9 mouse cellular contexts compared by ENCODE assay signal in genomic region chr6:115065411-115066241, GRCm38 (mm10). TPM values are rescaled to one million over a fixed set of nuclear protein-coding genes. Genes with fewer than 3 reads are reported as not detected.
DNase-seq lines count a peak whose midpoint lies in the region; ATAC-seq and TF ChIP-seq lines count a peak whose summit lies in the region.
"Had no signal": no experiment of that assay in that cellular context is flagged by ENCODE, and none has a peak within 500 bp of the region (broad histone marks: within the 10 kb centered on the region; RNA-seq: fewer than 3 reads in every experiment).

No protein-coding gene starts in this region.

- H3K4me1 ChIP-seq in hindbrain, embryonic 11.5 days (replicated peaks; ENCODE audit: control insufficient read depth, insufficient read depth, low read length) = no peaks in the 10 kb centered on the region
- H3K4me1 ChIP-seq in hindbrain, embryonic 13.5 days (replicated peaks) = no peaks in the 10 kb centered on the region
- H3K4me1 ChIP-seq in E14TG2a.4 (replicated peaks; ENCODE audit: low read depth, low read length) = peaks cover 5% of the 10 kb centered on the region; the same call in 1 of the 2 replicates
- H3K4me1 ChIP-seq in forebrain, postnatal 0 days (ENCODE audit: insufficient read depth) = no peaks in the 10 kb centered on the region
- no peaks in the 10 kb centered on the region for H3K4me1 ChIP-seq in testis, adult 2 months (ENCODE audit: control insufficient read depth, insufficient read depth, low read length)

- no peak overlapping the region for H3K9ac ChIP-seq in hindbrain, embryonic 11.5 days (ENCODE audit: low read depth, low read length)
- no peak overlapping the region for H3K9ac ChIP-seq in hindbrain, embryonic 13.5 days
- H3K9ac ChIP-seq in forebrain, postnatal 0 days = no peak overlapping the region
- H3K9ac ChIP-seq: lung, embryonic 15.5 days had no signal

- no peak for TF ChIP-seq POLR2A in testis, adult 2 months (IDR thresholded peaks at IDR 0.05; ENCODE audit: control insufficient read depth, low read depth, low read length)

- peak; percentile 97 for TF ChIP-seq CTCF in E14TG2a.4 (conservative IDR thresholded peaks at IDR 0.05; ENCODE audit: low read length)
- TF ChIP-seq CTCF in forebrain, postnatal 0 days (IDR thresholded peaks at IDR 0.05; ENCODE audit: low read depth) = peak; percentile 86
- peak; percentile 91 for TF ChIP-seq CTCF in testis, adult 2 months (IDR thresholded peaks at IDR 0.05; ENCODE audit: control insufficient read depth, insufficient read depth, insufficient replicate concordance, low read depth, low read length)

- 48% methylated on average over 13 of the region's 13 CpGs for WGBS in hindbrain, embryonic 11.5 days
- 46% methylated on average over 13 of the region's 13 CpGs for WGBS in hindbrain, embryonic 13.5 days
- 33% methylated on average over 13 of the region's 13 CpGs for WGBS in forebrain, postnatal 0 days

- H3K36me3 ChIP-seq in hindbrain, embryonic 11.5 days (ENCODE audit: control insufficient read depth, insufficient read depth, low read length) = no peaks in the 10 kb centered on the region
- no peaks in the 10 kb centered on the region for H3K36me3 ChIP-seq in hindbrain, embryonic 13.5 days
- H3K36me3 ChIP-seq in E14TG2a.4 (ENCODE audit: insufficient read depth, low read length) = no peaks in the 10 kb centered on the region
- H3K36me3 ChIP-seq in forebrain, postnatal 0 days (ENCODE audit: insufficient read depth) = no peaks in the 10 kb centered on the region
- no peaks in the 10 kb centered on the region for H3K36me3 ChIP-seq in testis, adult 2 months (ENCODE audit: control insufficient read depth, insufficient read depth, low read length)
- H3K36me3 ChIP-seq: lung, embryonic 15.5 days had no signal

- H3K4me2 ChIP-seq in hindbrain, embryonic 11.5 days (replicated peaks; ENCODE audit: low read depth, low read length) = no peak overlapping the region
- H3K4me2 ChIP-seq in hindbrain, embryonic 13.5 days = no peak overlapping the region
- H3K4me2 ChIP-seq in forebrain, postnatal 0 days (ENCODE audit: low read depth) = no peak overlapping the region
- H3K4me2 ChIP-seq: lung, embryonic 15.5 days had no signal

- no peak for ATAC-seq in hindbrain, embryonic 11.5 days (ENCODE audit: low FRiP score)
- ATAC-seq in hindbrain, embryonic 13.5 days (ENCODE audit: low FRiP score) = no peak
- ATAC-seq in forebrain, postnatal 0 days = no peak

- no peak overlapping the region for H3K27ac ChIP-seq in hindbrain, embryonic 11.5 days (ENCODE audit: low read depth, low read length)
- H3K27ac ChIP-seq in hindbrain, embryonic 13.5 days = no peak overlapping the region
- H3K27ac ChIP-seq in forebrain, postnatal 0 days (ENCODE audit: low read depth, low read length) = no peak overlapping the region
- no peak overlapping the region for H3K27ac ChIP-seq in testis, adult 2 months (ENCODE audit: control insufficient read depth, insufficient read depth, low read depth, low read length)
- H3K27ac ChIP-seq: lung, embryonic 15.5 days had no signal

- peak; percentile 68 for DNase-seq in hindbrain, embryonic 11.5 days (ENCODE audit: low spot score)
- peak; percentile 38 for DNase-seq in c-Kit-positive CD71-negative TER-119-negative erythroid progenitor cells, embryonic 14.5 days (ENCODE audit: low read depth)
- peak; percentile 47 for DNase-seq in forebrain, postnatal 0 days
- DNase-seq in layer of hippocampus, adult 9-11 months = peak; percentile 62
- DNase-seq in mesoderm, embryonic 11.5 days (ENCODE audit: low read depth, low spot score) = peak; percentile 53

- no peaks in the 10 kb centered on the region for H3K27me3 ChIP-seq in hindbrain, embryonic 11.5 days (ENCODE audit: control insufficient read depth, insufficient read depth, low read length)
- H3K27me3 ChIP-seq in hindbrain, embryonic 13.5 days = no peaks in the 10 kb centered on the region
- H3K27me3 ChIP-seq in E14TG2a.4 (ENCODE audit: insufficient read depth, low read length) = no peaks in the 10 kb centered on the region
- no peaks in the 10 kb centered on the region for H3K27me3 ChIP-seq in forebrain, postnatal 0 days (ENCODE audit: insufficient read depth, low read length)
- H3K27me3 ChIP-seq in testis, adult 2 months (ENCODE audit: control insufficient read depth, insufficient read depth, low read length) = no peaks in the 10 kb centered on the region
- H3K27me3 ChIP-seq: lung, embryonic 15.5 days had no signal

- no peak overlapping the region for H3K4me3 ChIP-seq in hindbrain, embryonic 11.5 days (ENCODE audit: low read depth, low read length)
- no peak overlapping the region for H3K4me3 ChIP-seq in hindbrain, embryonic 13.5 days
- no peak overlapping the region for H3K4me3 ChIP-seq in E14TG2a.4 (replicated peaks; ENCODE audit: low read length)
- no peak overlapping the region for H3K4me3 ChIP-seq in forebrain, postnatal 0 days (ENCODE audit: low read depth, low read length)
- no peak overlapping the region for H3K4me3 ChIP-seq in testis, adult 2 months (ENCODE audit: control insufficient read depth, low read depth, low read length)
- H3K4me3 ChIP-seq: lung, embryonic 15.5 days had no signal

- no peaks in the 10 kb centered on the region for H3K9me3 ChIP-seq in hindbrain, embryonic 11.5 days (ENCODE audit: control insufficient read depth, low read length)
- no peaks in the 10 kb centered on the region for H3K9me3 ChIP-seq in hindbrain, embryonic 13.5 days
- no peaks in the 10 kb centered on the region for H3K9me3 ChIP-seq in E14TG2a.4 (ENCODE audit: low read length)
- no peaks in the 10 kb centered on the region for H3K9me3 ChIP-seq in forebrain, postnatal 0 days (ENCODE audit: low read length)
- H3K9me3 ChIP-seq: lung, embryonic 15.5 days had no signal

RNA-seq across cellular contexts. Expression of gene Tamm41, which starts 27.9 kb away (rescaled TPM):
- 65.5 and 66.6 TPM in 2 replicates for polyA plus RNA-seq in hindbrain, embryonic 11.5 days (2014; fragmentation: Nextera tagmentation; extraction: Ambion mirVana)
- 49.6 and 50.8 TPM in 2 replicates for polyA plus RNA-seq in hindbrain, embryonic 13.5 days (2015; fragmentation: Nextera tagmentation; extraction: Ambion mirVana)
- total RNA-seq in forebrain, postnatal 0 days (2014; rRNA removed) = 33.7 and 37.5 TPM in 2 replicates
- polyA plus RNA-seq in forebrain, postnatal 0 days (2015; fragmentation: Nextera tagmentation; extraction: Ambion mirVana) = 49.0 and 54.4 TPM in 2 replicates
- 13.0 and 14.1 TPM in 2 replicates for polyA plus RNA-seq in testis, adult 2 months (2012; rRNA removed)
